Mouse (Mus musculus): ENCODE data around the gene Gm11239.
"Not testable (repeated sequence)": the region's sequence is repeated elsewhere in the genome, so short reads cannot be mapped to it uniquely, and the experiment has no call there.

Gm11239 gene

DNA sequence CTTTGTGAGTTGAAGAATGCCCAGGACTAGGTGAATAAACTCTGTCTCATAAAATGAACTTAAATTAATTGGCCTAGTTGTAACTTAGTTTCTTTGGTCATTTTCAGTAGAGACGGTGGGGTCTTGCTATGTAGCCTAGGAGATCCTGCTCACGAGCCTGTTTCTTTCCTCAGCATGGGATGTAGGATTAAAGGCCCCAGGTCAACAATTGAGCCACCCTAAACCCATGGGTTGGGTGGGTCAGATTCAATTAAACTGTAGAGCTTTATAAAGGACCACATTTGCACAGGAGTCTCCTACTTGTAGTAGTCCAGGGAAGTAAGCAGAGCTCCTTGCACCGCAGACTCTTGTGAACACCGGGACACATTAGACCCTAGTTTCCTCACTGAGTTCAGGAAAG, at the start of gene Gm11239:
Gm11239 (plus strand) TSS at position 301 of the 400 bp plus-strand sequence.
- DNase-seq: not testable (repeated sequence)

DNA sequence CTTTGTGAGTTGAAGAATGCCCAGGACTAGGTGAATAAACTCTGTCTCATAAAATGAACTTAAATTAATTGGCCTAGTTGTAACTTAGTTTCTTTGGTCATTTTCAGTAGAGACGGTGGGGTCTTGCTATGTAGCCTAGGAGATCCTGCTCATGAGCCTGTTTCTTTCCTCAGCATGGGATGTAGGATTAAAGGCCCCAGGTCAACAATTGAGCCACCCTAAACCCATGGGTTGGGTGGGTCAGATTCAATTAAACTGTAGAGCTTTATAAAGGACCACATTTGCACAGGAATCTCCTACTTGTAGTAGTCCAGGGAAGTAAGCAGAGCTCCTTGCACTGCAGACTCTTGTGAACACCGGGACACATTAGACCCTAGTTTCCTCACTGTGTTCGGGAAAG, 45.5 kb upstream of the Gm11239 start, which contains the start of gene Gm11237:
Gm11237 (plus strand) TSS at position 301 of the 400 bp plus-strand sequence.
- not testable (repeated sequence) for DNase-seq

GRCm38 (mm10) chr4:73637821-73638220, 30.3 kb upstream of the Gm11239 start, which contains the start of gene Gm11236:
TSS of gene Gm11236 (plus strand) at chr4:73638121.
- DNase-seq: not testable (repeated sequence)

- not testable (repeated sequence) for DNase-seq
Measured at GRCm38 (mm10) chr4:73661864-73662263, 6.3 kb upstream of the Gm11239 start.

DNA sequence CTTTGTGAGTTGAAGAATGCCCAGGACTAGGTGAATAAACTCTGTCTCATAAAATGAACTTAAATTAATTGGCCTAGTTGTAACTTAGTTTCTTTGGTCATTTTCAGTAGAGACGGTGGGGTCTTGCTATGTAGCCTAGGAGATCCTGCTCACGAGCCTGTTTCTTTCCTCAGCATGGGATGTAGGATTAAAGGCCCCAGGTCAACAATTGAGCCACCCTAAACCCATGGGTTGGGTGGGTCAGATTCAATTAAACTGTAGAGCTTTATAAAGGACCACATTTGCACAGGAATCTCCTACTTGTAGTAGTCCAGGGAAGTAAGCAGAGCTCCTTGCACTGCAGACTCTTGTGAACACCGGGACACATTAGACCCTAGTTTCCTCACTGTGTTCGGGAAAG, 15.1 kb downstream of the Gm11239 start, which contains the start of gene Gm428:
Gm428 (plus strand) TSS at position 301 of the 400 bp plus-strand sequence.
- not testable (repeated sequence) for DNase-seq

- DNase-seq: no peak
Measured at GRCm38 (mm10) chr4:73718761-73719160, 50.6 kb downstream of the Gm11239 start.

DNA sequence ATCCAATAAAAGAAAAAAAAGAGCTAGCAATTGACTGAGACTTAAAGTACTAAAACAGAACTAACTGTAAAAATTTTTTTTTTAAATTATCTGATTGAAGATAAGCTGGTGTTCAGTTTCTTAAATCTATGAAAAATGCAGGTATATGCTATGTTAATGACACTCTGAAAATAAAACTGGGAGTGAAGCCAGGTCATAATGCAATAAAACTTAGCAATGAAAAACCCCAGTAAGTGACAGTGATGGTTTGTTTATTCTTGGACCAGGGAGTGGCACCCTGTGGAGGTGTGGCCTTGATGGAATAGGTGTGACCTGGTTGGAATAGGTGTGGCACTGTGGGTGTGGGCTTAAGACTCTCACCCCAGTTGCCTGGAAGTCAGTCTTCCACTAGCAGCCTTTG, 51.7 kb downstream of the Gm11239 start:
- no peak for DNase-seq
